Comparison of ENCODE assay signal across 7 mouse cellular contexts in the genomic region with DNA sequence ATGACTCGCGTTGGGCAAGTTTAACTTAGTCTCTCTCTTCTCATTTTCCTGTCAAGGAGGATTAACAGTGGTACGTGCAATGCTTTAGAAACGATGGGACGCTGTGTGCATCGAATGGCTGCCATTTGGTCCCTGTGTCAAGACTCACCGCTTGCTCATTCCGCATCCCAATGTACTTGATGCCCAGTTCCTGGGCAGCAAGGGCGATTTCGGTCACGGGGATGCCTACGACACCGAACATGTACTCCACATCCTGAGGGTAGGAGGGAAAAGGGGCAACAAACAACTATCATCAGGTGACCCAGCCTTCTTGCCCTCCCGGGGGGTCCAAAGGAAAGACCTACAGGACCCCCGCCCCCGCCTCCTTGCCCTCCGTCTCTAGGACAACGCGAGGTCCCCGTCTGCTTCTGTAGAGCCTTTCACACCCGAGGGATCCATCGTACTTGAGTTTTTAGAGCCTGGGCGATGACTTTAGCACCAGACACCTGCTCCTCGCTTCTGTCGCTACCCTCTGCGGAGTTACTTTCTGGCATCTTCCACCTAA. TPM values are rescaled to one million over a fixed set of nuclear protein-coding genes. Genes with fewer than 3 reads are reported as not detected.
DNase-seq lines count a peak whose midpoint lies in the region; ATAC-seq lines count a peak whose summit lies in the region.

Gene Gm49387, minus strand, starts transcription at position 533 of the 544 bp plus-strand sequence.

- no peaks in the 10 kb centered on the region for H3K36me3 ChIP-seq in lung, embryonic 15.5 days
- no peaks in the 10 kb centered on the region for H3K36me3 ChIP-seq in embryonic facial prominence, embryonic 13.5 days
- H3K36me3 ChIP-seq in midbrain, embryonic 15.5 days (replicated peaks) = no peaks in the 10 kb centered on the region

- H3K4me2 ChIP-seq in lung, embryonic 15.5 days = peak within 1 kb of the TSS; percentile 97
- peak within 1 kb of the TSS; percentile 92 for H3K4me2 ChIP-seq in embryonic facial prominence, embryonic 13.5 days
- H3K4me2 ChIP-seq in midbrain, embryonic 15.5 days = peak within 1 kb of the TSS; percentile 98

- no peaks in the 10 kb centered on the region for H3K9me3 ChIP-seq in lung, embryonic 15.5 days
- no peaks in the 10 kb centered on the region for H3K9me3 ChIP-seq in embryonic facial prominence, embryonic 13.5 days
- H3K9me3 ChIP-seq in midbrain, embryonic 15.5 days = no peaks in the 10 kb centered on the region

- no peak for DNase-seq in lung, postnatal 10 days
- DNase-seq in adrenal gland, postnatal 25 days = no peak
- no peak for DNase-seq in embryo, embryonic 10.5 days (ENCODE audit: low spot score)

- H3K4me3 ChIP-seq in lung, embryonic 15.5 days = peak within 1 kb of the TSS; percentile 91
- H3K4me3 ChIP-seq in embryonic facial prominence, embryonic 13.5 days = peak within 1 kb of the TSS; percentile 66
- H3K4me3 ChIP-seq in midbrain, embryonic 15.5 days = peak within 1 kb of the TSS; percentile 74

- H3K27me3 ChIP-seq in lung, embryonic 15.5 days = no peaks in the 10 kb centered on the region
- no peaks in the 10 kb centered on the region for H3K27me3 ChIP-seq in embryonic facial prominence, embryonic 13.5 days
- H3K27me3 ChIP-seq in midbrain, embryonic 15.5 days (replicated peaks) = no peaks in the 10 kb centered on the region

- WGBS in lung, embryonic 15.5 days = 3% methylated on average over 26 of the region's 26 CpGs
- 4% methylated on average over 26 of the region's 26 CpGs for WGBS in embryonic facial prominence, embryonic 13.5 days
- WGBS in midbrain, embryonic 15.5 days = 2% methylated on average over 26 of the region's 26 CpGs

- peak within 1 kb of the TSS; percentile 89 for H3K27ac ChIP-seq in lung, embryonic 15.5 days
- peak within 1 kb of the TSS; percentile 93 for H3K27ac ChIP-seq in embryonic facial prominence, embryonic 13.5 days
- peak within 1 kb of the TSS; percentile 91 for H3K27ac ChIP-seq in midbrain, embryonic 15.5 days

- peak; percentile 51; the same call in 1 of the 2 replicates for ATAC-seq in lung, embryonic 15.5 days (ENCODE audit: borderline replicate concordance, extremely low read depth, low FRiP score, low TSS enrichment)
- ATAC-seq in embryonic facial prominence, embryonic 13.5 days (ENCODE audit: insufficient number of reproducible peaks, insufficient read depth, low FRiP score, low TSS enrichment, low read depth) = peak; percentile 15; the same call in 1 of the 2 replicates
- peak; percentile 3 for ATAC-seq in inflammation-experienced regulatory T-cells, adult 6 months
- peak; percentile 52 for ATAC-seq in midbrain, embryonic 15.5 days (replicated peaks)

- peaks cover 14% of the 10 kb centered on the region for H3K4me1 ChIP-seq in lung, embryonic 15.5 days
- peaks cover 15% of the 10 kb centered on the region for H3K4me1 ChIP-seq in embryonic facial prominence, embryonic 13.5 days
- peaks cover 17% of the 10 kb centered on the region for H3K4me1 ChIP-seq in midbrain, embryonic 15.5 days

- H3K9ac ChIP-seq in lung, embryonic 15.5 days = peak within 1 kb of the TSS; percentile 68
- H3K9ac ChIP-seq in embryonic facial prominence, embryonic 13.5 days = peak within 1 kb of the TSS; percentile 79
- peak within 1 kb of the TSS; percentile 69 for H3K9ac ChIP-seq in midbrain, embryonic 15.5 days

RNA-seq across cellular contexts. Expression of gene Gm49387, which starts in this region (rescaled TPM):
- 2.5 and 2.8 TPM in 2 replicates for polyA plus RNA-seq in lung, embryonic 15.5 days (2015; fragmentation: Nextera tagmentation; extraction: Ambion mirVana)
- polyA plus RNA-seq in embryonic facial prominence, embryonic 13.5 days (2015; fragmentation: Nextera tagmentation; extraction: Ambion mirVana) = 0.78 and 1.1 TPM in 2 replicates
- 1 to 10 TPM in 1 of 3 experiments, not detected in 2; 1.5 TPM for polyA plus RNA-seq in inflammation-experienced regulatory T-cells, adult 6 months (2017; shearing (Covaris generic))
- polyA plus RNA-seq in midbrain, embryonic 15.5 days (2015; fragmentation: Nextera tagmentation; extraction: Ambion mirVana) = 0.63 and 1.2 TPM in 2 replicates
- 0.62 and 1.2 TPM in 2 replicates for total RNA-seq in adrenal gland, postnatal 25 days (2021)
